Mouse (Mus musculus) heart, postnatal 0 days (tissue): ENCODE data around the gene Piwil4.

Experiments used
- CTCF ChIP-seq: IDR thresholded peaks from 2 replicates; pipeline ENCODE4 v1.5.1; 2016; ENCODE audit warnings: antibody characterized with exemption, control low read depth, low read depth
- EP300 ChIP-seq: IDR thresholded peaks from 2 replicates; pipeline ENCODE4 v1.6.1; 2016; ENCODE audit warnings: antibody characterized with exemption, low read depth

GRCm38 (mm10) chr9:14724755-14725420 is 15.6 kb downstream of the Piwil4 start:
- TF ChIP-seq CTCF (no peak), EP300 (no peak)
